Mouse (Mus musculus) intestine, embryonic 15.5 days (tissue): ENCODE results near the gene Pomp. TPM values are rescaled to one million over a fixed set of nuclear protein-coding genes. Genes with fewer than 3 reads are reported as not detected.

ENCODE experiments used
- ATAC-seq: fragments of 200-750 bp; cut with Nextera tagmentation; 2 replicates; pipeline ENCODE4 v1.8.0; 2017; ENCODE audit warnings: moderate TSS enrichment, moderate library complexity
- H3K27ac ChIP-seq: fragments of 300-500 bp; sonication (generic); 2 replicates; pipeline ENCODE4 v1.5.1; 2015; ENCODE audit warnings: mild to moderate bottlenecking, inconsistent platforms
- H3K27me3 ChIP-seq: fragments of 300-500 bp; sonication (generic); replicated peaks from 2 replicates; pipeline ENCODE4 v1.6.1; 2015; ENCODE audit warnings: inconsistent platforms
- H3K36me3 ChIP-seq: fragments of 300-500 bp; sonication (generic); 2 replicates; pipeline ENCODE4 v1.6.1; 2015; ENCODE audit warnings: inconsistent platforms
- H3K4me1 ChIP-seq: fragments of 300-500 bp; sonication (generic); replicated peaks from 2 replicates; pipeline ENCODE4 v1.6.1; 2015; ENCODE audit warnings: inconsistent platforms
- H3K4me2 ChIP-seq: fragments of 300-500 bp; sonication (generic); replicated peaks from 2 replicates; pipeline ENCODE4 v1.6.1; 2015; ENCODE audit warnings: mild to moderate bottlenecking, inconsistent platforms
- H3K4me3 ChIP-seq: fragments of 300-500 bp; sonication (generic); replicated peaks from 2 replicates; pipeline ENCODE4 v1.5.1; 2015; ENCODE audit warnings: inconsistent platforms
- H3K9ac ChIP-seq: fragments of 300-500 bp; sonication (generic); 2 replicates; pipeline ENCODE4 v1.6.1; 2015; ENCODE audit warnings: inconsistent platforms
- H3K9me3 ChIP-seq: fragments of 300-500 bp; sonication (generic); 2 replicates; pipeline ENCODE4 v1.6.1; 2016; ENCODE audit warnings: inconsistent platforms
- WGBS: fragments of 180-500 bp; shearing (Covaris S2); methylation state at CpG from one replicate; pipeline ENCODE4 v1.1.7; 2015; 5-methylcytosine and 5-hydroxymethylcytosine counted together
- polyA plus RNA-seq: library from polyadenylated mRNA; unstranded; fragments of >200 nt; fragmentation: Nextera tagmentation; extraction: Ambion mirVana; gene quantifications from 2 replicates; pipeline ENCODE4 v1.2.1, GENCODE M21; 2015

The Pomp gene
- polyA plus RNA-seq, 1 experiment from 2014 or later: 470 TPM

DNA sequence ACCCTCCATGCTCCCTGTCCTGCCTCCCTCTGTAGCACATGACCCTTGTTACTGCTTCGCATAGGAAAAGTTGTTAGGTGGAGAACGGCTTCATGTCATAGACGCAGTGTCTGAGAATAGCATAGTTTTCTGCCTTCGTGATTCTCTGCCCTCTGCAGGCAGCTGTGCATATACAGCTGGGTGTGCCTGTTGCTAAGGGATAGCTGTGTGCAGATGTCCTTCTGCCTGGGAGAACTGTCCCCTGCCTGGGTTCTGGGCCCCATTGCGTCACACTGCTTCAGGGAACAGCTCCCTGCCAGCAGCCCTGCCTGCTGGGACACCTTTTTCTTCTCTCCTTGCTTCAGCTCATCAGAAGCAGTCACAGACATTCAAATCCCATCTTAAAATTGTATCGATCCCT is 9.3 kb downstream of the Pomp start:
- no peaks in the 10 kb centered on the region for H3K9me3 ChIP-seq
- 0 out of 2 replicates have a peak, but pooled peaks cover 4% of the 10 kb centered on the region for H3K4me1 ChIP-seq
- H3K36me3 ChIP-seq: peaks cover 28% of the 10 kb centered on the region
- H3K27me3 ChIP-seq: no peaks in the 10 kb centered on the region
- H3K4me2 ChIP-seq: no peak overlapping the region
- ATAC-seq: peak; percentile 80
- 79% methylated on average over 6 of the region's 6 CpGs for WGBS
- no peak overlapping the region for H3K27ac ChIP-seq
- H3K4me3 ChIP-seq: no peak overlapping the region
- no peak overlapping the region for H3K9ac ChIP-seq

GRCm38 (mm10) chr5:147870296-147870695 is 10.0 kb downstream of the Pomp start:
- no peak overlapping the region for H3K9ac ChIP-seq

GRCm38 (mm10) chr5:147871091-147871820 is 11.0 kb downstream of the Pomp start:
- Histone ChIP-seq H3K4me1 (0 out of 2 replicates have a peak, but pooled peaks cover 4% of the 10 kb centered on the region), H3K9ac (no peak overlapping the region), H3K36me3 (peaks cover 42% of the 10 kb centered on the region), H3K27ac (no peak overlapping the region), H3K4me2 (no peak overlapping the region), H3K4me3 (no peak overlapping the region), H3K9me3 (no peaks in the 10 kb centered on the region), H3K27me3 (no peaks in the 10 kb centered on the region)
- 90% methylated on average over 15 of the region's 15 CpGs for WGBS
- ATAC-seq: no peak

More at GRCm38 (mm10) chr5:147870296-147870695, 10.0 kb downstream of the Pomp start:
- Histone ChIP-seq H3K36me3 (peaks cover 33% of the 10 kb centered on the region), H3K27me3 (no peaks in the 10 kb centered on the region), H3K9me3 (no peaks in the 10 kb centered on the region), H3K27ac (no peak overlapping the region), H3K4me3 (no peak overlapping the region), H3K4me2 (no peak overlapping the region), H3K4me1 (0 out of 2 replicates have a peak, but pooled peaks cover 4% of the 10 kb centered on the region)
- 61% methylated on average over 1 of the region's 1 CpGs for WGBS
- no peak for ATAC-seq

GRCm38 (mm10) chr5:147874491-147875065 is 14.3 kb downstream of the Pomp start:
- H3K4me1 ChIP-seq: 0 out of 2 replicates have a peak, but pooled peaks cover under 1% of the 10 kb centered on the region
- H3K27me3 ChIP-seq: no peaks in the 10 kb centered on the region
- no peak for ATAC-seq
- H3K9ac ChIP-seq: no peak overlapping the region
- WGBS: 94% methylated on average over 18 of the region's 18 CpGs
- H3K4me2 ChIP-seq: no peak overlapping the region
- H3K9me3 ChIP-seq: no peaks in the 10 kb centered on the region
- H3K36me3 ChIP-seq: peaks cover 52% of the 10 kb centered on the region
- no peak overlapping the region for H3K27ac ChIP-seq
- H3K4me3 ChIP-seq: no peak overlapping the region

DNA sequence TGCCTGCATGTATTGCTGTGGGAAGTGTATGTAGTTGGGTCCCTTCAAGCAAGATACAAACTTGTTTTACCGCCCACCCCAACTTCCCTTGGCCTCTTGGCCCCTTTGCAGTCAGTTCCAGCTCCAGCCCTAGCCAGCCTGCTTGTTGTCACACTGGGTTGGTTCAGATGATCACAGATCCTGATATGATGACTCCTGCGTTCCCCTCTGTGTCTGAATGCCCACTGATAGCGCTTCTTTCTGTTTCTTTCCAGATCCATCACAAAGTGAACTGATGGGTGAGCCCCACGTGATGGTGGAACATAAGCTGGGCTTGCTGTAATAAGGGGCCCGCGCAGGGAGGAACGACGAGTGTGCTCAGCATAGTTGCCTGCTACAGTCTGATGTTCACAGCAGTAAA is 14.9 kb downstream of the Pomp start:
- no peaks in the 10 kb centered on the region for H3K9me3 ChIP-seq
- H3K9ac ChIP-seq: no peak overlapping the region
- H3K27ac ChIP-seq: no peak overlapping the region
- H3K36me3 ChIP-seq: peaks cover 52% of the 10 kb centered on the region
- no peaks in the 10 kb centered on the region for H3K27me3 ChIP-seq
- no peaks in the 10 kb centered on the region for H3K4me1 ChIP-seq
- H3K4me2 ChIP-seq: no peak overlapping the region
- 91% methylated on average over 8 of the region's 8 CpGs for WGBS
- no peak overlapping the region for H3K4me3 ChIP-seq
- no peak for ATAC-seq

GRCm38 (mm10) chr5:147877520-147877919 is 17.3 kb downstream of the Pomp start:
- Histone ChIP-seq H3K27ac (no peak overlapping the region), H3K9ac (no peak overlapping the region), H3K4me1 (no peaks in the 10 kb centered on the region), H3K27me3 (no peaks in the 10 kb centered on the region), H3K9me3 (no peaks in the 10 kb centered on the region), H3K4me3 (no peak overlapping the region), H3K36me3 (peaks cover 51% of the 10 kb centered on the region), H3K4me2 (no peak overlapping the region)
- no peak for ATAC-seq
- 86% methylated on average over 6 of the region's 6 CpGs for WGBS

GRCm38 (mm10) chr5:147879971-147880682 is 19.9 kb downstream of the Pomp start:
- H3K27me3 ChIP-seq: no peaks in the 10 kb centered on the region
- 71% methylated on average over 17 of the region's 17 CpGs for WGBS
- no peaks in the 10 kb centered on the region for H3K9me3 ChIP-seq
- peak; percentile 87 for ATAC-seq
- H3K4me1 ChIP-seq: no peaks in the 10 kb centered on the region
- H3K9ac ChIP-seq: no peak overlapping the region
- H3K27ac ChIP-seq: no peak overlapping the region
- H3K4me2 ChIP-seq: no peak overlapping the region
- H3K36me3 ChIP-seq: peaks cover 33% of the 10 kb centered on the region
- H3K4me3 ChIP-seq: no peak overlapping the region

DNA sequence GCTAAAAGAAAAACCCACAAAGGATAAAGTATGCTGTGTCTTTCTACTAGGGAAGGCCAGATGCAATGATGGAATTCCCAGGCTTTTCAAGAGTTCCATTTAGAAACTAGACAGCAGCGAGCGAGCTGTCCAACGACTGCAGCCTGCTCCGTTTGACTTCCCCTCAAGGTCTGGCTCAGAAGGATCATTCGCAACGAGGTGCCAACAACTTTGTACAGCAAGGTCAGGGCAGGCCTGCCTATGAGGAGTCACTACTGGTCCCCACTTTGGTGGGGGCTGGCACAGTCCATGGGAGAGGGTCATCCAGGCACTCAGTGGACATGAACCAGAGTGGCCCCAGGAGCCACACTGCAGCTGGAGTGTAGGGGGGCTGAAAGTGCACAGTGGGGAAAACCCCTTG is 23.3 kb downstream of the Pomp start:
- Histone ChIP-seq H3K27me3 (no peaks in the 10 kb centered on the region), H3K9ac (no peak overlapping the region), H3K4me3 (no peak overlapping the region), H3K9me3 (no peaks in the 10 kb centered on the region), H3K27ac (no peak overlapping the region), H3K36me3 (peaks cover 9% of the 10 kb centered on the region), H3K4me1 (no peaks in the 10 kb centered on the region), H3K4me2 (no peak overlapping the region)
- WGBS: 85% methylated on average over 6 of the region's 6 CpGs
- ATAC-seq: no peak

DNA sequence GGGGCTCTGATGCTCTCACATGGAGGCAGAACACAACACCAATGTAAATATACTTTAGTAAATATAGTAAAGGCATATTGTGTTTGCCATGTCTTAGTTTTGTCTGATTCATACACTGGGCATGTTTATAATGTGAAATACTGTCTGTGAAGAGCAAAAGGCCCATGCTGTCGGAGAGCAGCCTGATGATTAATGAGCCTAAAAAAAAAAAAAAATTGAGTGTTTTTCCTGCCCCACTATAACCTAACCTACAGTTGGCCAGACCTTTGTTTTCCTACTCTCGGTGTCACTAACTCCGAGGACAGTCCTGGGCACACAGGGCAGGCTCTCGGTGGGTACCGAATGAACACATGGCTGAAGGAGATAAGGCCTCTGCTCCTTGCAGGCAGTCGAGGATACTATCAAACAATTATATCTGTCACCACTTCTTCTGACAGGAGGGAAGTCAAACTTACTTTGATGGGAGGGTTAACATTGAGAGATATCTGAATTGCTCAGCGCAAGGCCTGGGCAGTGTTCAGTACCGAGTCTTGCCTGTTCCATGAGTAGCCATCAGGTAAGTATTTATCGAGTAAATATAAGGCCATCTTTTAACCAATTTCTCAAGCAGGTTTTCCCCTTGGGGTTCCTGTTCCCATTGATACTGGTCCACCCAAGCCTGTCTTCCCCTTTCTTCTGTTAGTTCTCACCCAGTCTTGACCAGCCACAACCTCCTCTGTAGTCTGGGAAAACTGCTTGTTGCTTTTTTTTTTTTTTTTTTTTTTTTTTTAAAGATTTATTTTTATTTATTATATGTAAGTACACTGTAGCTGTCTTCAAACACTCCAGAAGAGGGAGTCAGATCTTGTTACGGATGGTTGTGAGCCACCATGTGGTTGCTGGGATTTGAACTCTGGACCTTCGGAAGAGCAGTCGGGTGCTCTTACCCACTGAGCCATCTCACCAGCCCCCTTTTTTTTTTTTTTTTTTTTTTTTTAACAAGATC is 28.3 kb downstream of the Pomp start:
- Histone ChIP-seq H3K36me3 (no peaks in the 10 kb centered on the region), H3K27me3 (no peaks in the 10 kb centered on the region), H3K4me1 (0 out of 2 replicates have a peak, but pooled peaks cover 1% of the 10 kb centered on the region), H3K4me2 (no peak overlapping the region), H3K9ac (no peak overlapping the region), H3K4me3 (no peak overlapping the region), H3K27ac (no peak overlapping the region), H3K9me3 (no peaks in the 10 kb centered on the region)
- ATAC-seq: no peak
- 79% methylated on average over 9 of the region's 12 CpGs for WGBS

- Histone ChIP-seq H3K4me3 (no peak overlapping the region), H3K27me3 (0 out of 2 replicates have a peak, but pooled peaks cover 2% of the 10 kb centered on the region), H3K9me3 (no peaks in the 10 kb centered on the region), H3K4me1 (peaks cover 10% of the 10 kb centered on the region), H3K9ac (no peak overlapping the region), H3K4me2 (no peak overlapping the region), H3K27ac (no peak overlapping the region), H3K36me3 (no peaks in the 10 kb centered on the region)
- 35% methylated on average over 6 of the region's 6 CpGs for WGBS
- no peak for ATAC-seq
These were observed 32.5 kb downstream of the Pomp start for GRCm38 (mm10) chr5:147892735-147893134.

GRCm38 (mm10) chr5:147893143-147893542 is 32.9 kb downstream of the Pomp start:
- H3K27me3 ChIP-seq: 0 out of 2 replicates have a peak, but pooled peaks cover 2% of the 10 kb centered on the region
- no peaks in the 10 kb centered on the region for H3K36me3 ChIP-seq
- H3K27ac ChIP-seq: no peak overlapping the region
- ATAC-seq: no peak
- H3K4me1 ChIP-seq: peaks cover 10% of the 10 kb centered on the region
- H3K9ac ChIP-seq: no peak overlapping the region
- peak overlapping the region; percentile 78 for H3K4me2 ChIP-seq
- no peaks in the 10 kb centered on the region for H3K9me3 ChIP-seq
- no peak overlapping the region for H3K4me3 ChIP-seq
- WGBS: 24% methylated on average over 9 of the region's 9 CpGs
